Mouse (Mus musculus): ENCODE results near the gene Katnal1. TPM values are rescaled to one million over a fixed set of nuclear protein-coding genes. Genes with fewer than 3 reads are reported as not detected.
A peak's percentile ranks its signal among the peaks of the same experiment; 100 is the strongest.

Katnal1 gene
- polyA plus RNA-seq, 1 experiment, result 19.2 TPM

DNA sequence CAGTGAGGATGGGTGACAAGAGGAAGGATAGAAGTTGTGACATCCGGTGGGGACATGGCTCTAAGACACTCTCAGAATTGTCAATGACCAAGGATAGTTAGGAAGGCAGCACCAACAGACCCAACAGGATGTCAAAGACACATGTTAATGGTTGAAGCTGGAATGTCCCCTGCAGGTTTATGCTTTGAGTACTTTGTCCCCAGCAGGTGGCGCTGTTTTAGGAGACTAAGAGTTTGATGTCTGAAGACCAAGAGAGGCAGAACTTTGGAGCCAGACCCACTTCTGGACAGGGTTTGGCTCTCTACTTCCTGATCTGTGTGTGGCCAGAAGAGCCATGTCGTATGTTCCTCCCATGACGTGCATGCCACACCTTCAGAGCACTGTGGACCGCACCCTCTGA is 82.1 kb downstream of the Katnal1 start:
- H3K27ac ChIP-seq (ENCODE audit: insufficient read depth, low read length), result no peak overlapping the region
- H3K4me3 ChIP-seq (ENCODE audit: insufficient read depth, low read length), result no peak overlapping the region
- H3K4me1 ChIP-seq (ENCODE audit: control insufficient read depth, insufficient read depth, low read length), result no peaks in the 10 kb centered on the region
- no peak for TF ChIP-seq CTCF (IDR thresholded peaks at IDR 0.05; ENCODE audit: borderline replicate concordance, insufficient read depth, low read length)
- no peak for TF ChIP-seq POLR2A (IDR thresholded peaks at IDR 0.05; ENCODE audit: low read depth, low read length)

- Histone ChIP-seq H3K27ac (ENCODE audit: insufficient read depth, low read length) (no peak overlapping the region), H3K4me3 (ENCODE audit: insufficient read depth, low read length) (no peak overlapping the region), H3K4me1 (ENCODE audit: control insufficient read depth, insufficient read depth, low read length) (no peaks in the 10 kb centered on the region)
- TF ChIP-seq CTCF (IDR thresholded peaks at IDR 0.05; ENCODE audit: borderline replicate concordance, insufficient read depth, low read length), result no peak
- TF ChIP-seq POLR2A (IDR thresholded peaks at IDR 0.05; ENCODE audit: low read depth, low read length), result no peak
Measured at GRCm38 (mm10) chr5:148837069-148837468, 92.1 kb downstream of the Katnal1 start.

- Histone ChIP-seq H3K4me3 (ENCODE audit: insufficient read depth, low read length) (peak overlapping the region; percentile 8; the same call in 1 of the 2 replicates), H3K27ac (ENCODE audit: insufficient read depth, low read length) (no peak overlapping the region), H3K4me1 (ENCODE audit: control insufficient read depth, insufficient read depth, low read length) (no peaks in the 10 kb centered on the region)
- TF ChIP-seq CTCF (IDR thresholded peaks at IDR 0.05; ENCODE audit: borderline replicate concordance, insufficient read depth, low read length) (peak; percentile 72), POLR2A (IDR thresholded peaks at IDR 0.05; ENCODE audit: low read depth, low read length) (no peak)
Measured at GRCm38 (mm10) chr5:148831596-148832257, 97.4 kb downstream of the Katnal1 start.

GRCm38 (mm10) chr5:148831141-148831547 is 98.0 kb downstream of the Katnal1 start:
- Histone ChIP-seq H3K27ac (ENCODE audit: insufficient read depth, low read length) (no peak overlapping the region), H3K4me1 (ENCODE audit: control insufficient read depth, insufficient read depth, low read length) (no peaks in the 10 kb centered on the region), H3K4me3 (ENCODE audit: insufficient read depth, low read length) (peak overlapping the region; percentile 8; the same call in 1 of the 2 replicates)
- no peak for TF ChIP-seq POLR2A (IDR thresholded peaks at IDR 0.05; ENCODE audit: low read depth, low read length)
- TF ChIP-seq CTCF (IDR thresholded peaks at IDR 0.05; ENCODE audit: borderline replicate concordance, insufficient read depth, low read length), result no peak

- Histone ChIP-seq H3K4me3 (ENCODE audit: insufficient read depth, low read length) (no peak overlapping the region), H3K27ac (ENCODE audit: insufficient read depth, low read length) (no peak overlapping the region), H3K4me1 (ENCODE audit: control insufficient read depth, insufficient read depth, low read length) (no peaks in the 10 kb centered on the region)
- TF ChIP-seq POLR2A (IDR thresholded peaks at IDR 0.05; ENCODE audit: low read depth, low read length) (no peak), CTCF (IDR thresholded peaks at IDR 0.05; ENCODE audit: borderline replicate concordance, insufficient read depth, low read length) (no peak)
Measured at GRCm38 (mm10) chr5:148825732-148826131, 103.4 kb downstream of the Katnal1 start.

GRCm38 (mm10) chr5:148822772-148823171 is 106.3 kb downstream of the Katnal1 start:
- TF ChIP-seq CTCF (IDR thresholded peaks at IDR 0.05; ENCODE audit: borderline replicate concordance, insufficient read depth, low read length), result no peak
- TF ChIP-seq POLR2A (IDR thresholded peaks at IDR 0.05; ENCODE audit: low read depth, low read length), result no peak
- Histone ChIP-seq H3K27ac (ENCODE audit: insufficient read depth, low read length) (no peak overlapping the region), H3K4me3 (ENCODE audit: insufficient read depth, low read length) (no peak overlapping the region), H3K4me1 (ENCODE audit: control insufficient read depth, insufficient read depth, low read length) (0 out of 2 replicates have a peak, but pooled peaks cover 2% of the 10 kb centered on the region)

Other genes starting within 250 kb of the Katnal1 start
- gene Gm42791, start 65.8 kb upstream of the Katnal1 start, polyA plus RNA-seq (2011; ENCODE audit: insufficient read length, low read depth, missing spikeins), result 7.0 and 7.1 TPM in 2 replicates